Mouse (Mus musculus) neural tube, embryonic 10.5 days (tissue): ENCODE results near the gene Ptprt.
"Not testable (repeated sequence)": the region's sequence is repeated elsewhere in the genome, so short reads cannot be mapped to it uniquely, and the experiment has no call there.

ENCODE experiments used
- DNase-seq: peaks from one replicate; pipeline ENCODE4 v3.0.0-alpha.2; 2017; ENCODE audit warnings: low spot score; ENCODE audit errors: extremely low spot score

Ptprt gene

DNA sequence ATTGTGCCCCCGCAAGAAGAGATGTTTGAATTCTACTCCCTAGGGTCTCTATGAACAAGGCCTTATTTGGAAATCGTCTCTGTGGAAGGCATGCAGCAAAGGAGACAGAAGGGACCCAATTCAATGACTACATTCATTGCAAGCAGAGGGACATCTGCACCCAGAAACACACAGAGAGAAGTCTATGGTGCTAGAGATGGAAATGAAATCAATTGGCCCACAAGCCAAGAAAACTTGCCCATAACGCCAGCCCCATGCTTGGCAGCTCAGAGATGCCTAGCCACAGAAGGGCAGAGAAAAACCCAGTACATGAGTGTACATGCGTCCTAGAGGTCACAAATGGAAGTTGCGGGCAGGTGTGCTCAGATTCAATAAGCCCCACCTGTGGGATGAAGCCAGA lies 443.1 kb downstream of the Ptprt start:
- no peak for DNase-seq

DNA sequence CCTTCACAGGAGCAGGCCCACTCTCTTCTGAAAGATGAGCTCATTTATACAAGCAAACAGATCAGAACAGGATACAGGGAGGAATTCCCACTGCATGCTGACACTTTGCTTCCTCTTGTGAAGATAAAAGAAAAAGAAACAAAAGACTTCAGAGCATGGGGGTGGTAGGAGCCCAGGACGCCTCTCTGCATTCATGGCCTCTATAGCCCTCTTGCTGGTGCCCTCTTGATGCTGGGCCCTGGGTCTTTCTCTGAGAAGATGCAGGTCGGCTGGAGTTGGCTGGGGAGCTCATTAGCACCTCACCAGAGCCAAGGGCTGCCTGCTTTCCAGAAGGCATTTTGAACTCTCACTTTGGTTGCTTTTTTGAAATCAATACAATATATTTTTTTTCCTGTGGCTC lies 448.6 kb downstream of the Ptprt start:
- no peak for DNase-seq

DNA sequence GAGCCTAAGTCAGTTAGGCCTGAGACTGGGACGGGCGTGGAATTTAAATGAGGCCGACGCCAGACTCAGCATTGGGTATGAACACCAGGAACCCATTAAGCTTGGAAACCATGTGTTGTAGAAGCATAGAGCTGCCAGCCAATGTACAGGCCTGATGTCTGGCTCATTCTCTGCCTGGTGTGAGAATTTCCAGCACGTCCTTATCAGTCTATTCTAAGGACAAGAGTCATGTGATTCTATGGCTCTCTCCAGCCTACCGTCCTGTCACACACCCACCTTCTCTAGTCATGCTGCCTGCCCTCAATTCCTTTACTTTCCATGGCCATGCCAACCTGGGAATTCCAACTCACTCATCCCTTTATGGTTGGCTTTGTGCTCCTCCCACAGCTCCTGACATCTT lies 450.4 kb downstream of the Ptprt start:
- no peak for DNase-seq

DNA sequence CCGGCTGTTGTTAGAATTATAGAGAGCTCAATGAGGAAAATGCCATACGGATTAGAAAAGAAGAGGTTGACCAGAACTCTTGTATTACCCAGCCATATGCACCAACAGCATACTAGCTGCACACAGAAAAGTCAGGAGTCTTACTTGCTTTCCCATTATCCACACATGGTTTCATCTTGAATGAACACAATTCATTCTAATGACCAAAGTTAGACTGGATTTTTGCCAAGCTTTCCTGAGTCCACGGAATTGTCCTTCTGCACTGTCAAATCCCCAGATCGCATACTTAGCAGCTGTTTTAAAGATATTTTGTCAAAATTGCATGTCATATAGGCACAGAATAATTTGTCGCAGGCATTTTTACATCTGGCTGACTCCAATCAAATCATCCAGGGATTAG lies 463.6 kb downstream of the Ptprt start:
- DNase-seq = no peak

DNA sequence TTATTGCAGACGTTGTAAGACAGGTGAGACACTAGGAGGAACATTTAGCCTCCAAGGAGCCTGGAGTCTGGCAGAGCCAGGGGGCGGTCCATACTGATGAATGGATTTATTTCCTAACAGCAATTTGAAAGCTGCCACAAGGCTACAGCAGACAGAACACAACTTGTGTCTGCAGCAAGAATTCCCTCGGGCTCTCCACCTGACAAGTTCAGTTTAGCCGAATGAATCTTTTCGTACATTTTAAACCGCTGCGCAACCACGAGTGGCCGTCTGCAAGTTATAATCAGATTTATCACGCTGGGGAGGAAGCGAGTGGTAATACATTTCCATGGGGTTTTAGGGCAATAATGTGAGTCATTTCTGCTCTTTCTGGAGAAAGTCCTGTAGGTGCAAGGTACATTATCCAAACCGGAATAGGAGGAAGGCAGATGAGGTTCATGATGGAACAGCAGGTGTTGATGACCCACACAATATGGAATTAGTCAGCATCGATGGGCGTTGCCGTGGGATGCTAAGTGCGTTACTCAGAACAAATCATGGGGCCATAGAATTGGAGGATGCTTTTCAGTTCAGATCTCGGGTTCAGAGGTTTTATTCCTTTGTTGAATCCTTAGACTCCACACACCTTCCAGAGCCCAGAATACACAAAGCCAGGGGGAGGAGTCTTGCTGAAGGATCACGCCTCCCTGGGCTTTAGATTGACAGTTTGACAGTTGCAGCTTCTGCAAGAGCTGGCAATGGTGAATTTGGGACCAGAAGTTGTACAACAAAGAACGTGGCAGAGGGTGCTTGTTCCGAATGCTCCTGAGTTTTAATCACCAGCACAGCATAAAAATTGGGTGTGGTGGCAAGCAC lies 478.1 kb downstream of the Ptprt start:
- DNase-seq = no peak

DNA sequence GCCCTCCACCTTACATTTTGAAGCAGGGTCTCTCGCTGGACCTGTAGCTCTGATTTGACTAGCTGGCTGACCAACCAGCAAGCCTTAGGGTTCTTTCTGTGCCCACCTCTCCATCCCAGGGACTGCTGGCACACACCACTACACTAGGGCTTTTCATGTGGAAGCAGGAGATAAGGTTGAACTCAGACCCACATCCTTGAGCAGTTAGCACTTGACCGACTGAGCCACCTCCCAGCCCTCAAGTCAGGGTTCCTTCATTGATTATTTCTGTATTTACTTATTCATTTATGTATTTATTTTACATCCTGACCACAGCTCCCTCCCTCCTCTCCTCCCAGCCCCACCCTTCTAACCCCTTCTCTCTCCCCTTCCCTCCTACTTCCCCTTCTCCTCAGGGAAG lies 479.1 kb downstream of the Ptprt start:
- DNase-seq = no peak

DNA sequence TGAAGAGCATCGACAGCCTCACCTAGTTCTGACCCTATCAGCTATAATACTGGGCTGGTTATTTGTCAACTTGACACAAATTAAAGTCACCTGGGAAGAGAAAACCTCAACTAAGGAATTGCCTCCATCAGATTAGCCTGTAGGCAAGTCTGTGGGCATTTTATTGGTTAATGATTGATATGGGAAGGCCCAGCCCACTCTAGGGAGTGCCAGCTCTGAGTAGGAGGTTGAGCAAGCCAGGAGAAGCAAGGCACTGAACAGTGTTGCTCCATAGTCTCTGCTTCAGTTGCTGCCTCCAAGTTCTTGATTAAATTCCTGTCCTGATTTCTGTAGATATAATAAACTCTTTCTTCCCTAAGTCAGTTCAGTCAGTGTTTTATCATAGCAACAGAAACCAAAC lies 488.4 kb downstream of the Ptprt start:
- DNase-seq = no peak

DNA sequence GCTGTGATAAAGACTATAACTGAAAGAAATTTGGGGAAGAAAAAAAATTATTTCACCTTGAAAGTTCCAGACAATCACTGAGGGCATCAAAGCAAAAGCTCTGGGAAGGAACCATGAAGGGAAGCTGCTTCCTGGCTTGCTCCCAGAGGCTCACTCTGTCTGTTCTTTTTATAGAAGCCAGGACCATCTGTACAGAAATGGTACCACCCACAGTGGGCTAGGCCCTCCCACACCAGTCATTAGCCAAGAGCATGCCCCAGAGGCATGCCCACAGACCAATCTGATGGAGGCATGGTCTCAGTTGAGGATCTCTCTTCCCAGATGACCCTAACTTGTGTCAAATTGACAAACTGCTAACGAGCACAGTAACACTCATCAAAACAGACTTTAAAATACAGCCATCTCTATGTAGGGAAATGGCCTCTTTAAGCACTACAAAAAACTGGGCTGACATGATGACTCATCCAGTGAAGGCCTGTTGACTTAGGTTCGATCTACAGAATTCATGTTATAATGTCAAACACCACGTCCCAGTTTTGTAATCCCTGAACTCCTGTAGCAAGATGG lies 519.0 kb downstream of the Ptprt start:
- DNase-seq = no peak

DNA sequence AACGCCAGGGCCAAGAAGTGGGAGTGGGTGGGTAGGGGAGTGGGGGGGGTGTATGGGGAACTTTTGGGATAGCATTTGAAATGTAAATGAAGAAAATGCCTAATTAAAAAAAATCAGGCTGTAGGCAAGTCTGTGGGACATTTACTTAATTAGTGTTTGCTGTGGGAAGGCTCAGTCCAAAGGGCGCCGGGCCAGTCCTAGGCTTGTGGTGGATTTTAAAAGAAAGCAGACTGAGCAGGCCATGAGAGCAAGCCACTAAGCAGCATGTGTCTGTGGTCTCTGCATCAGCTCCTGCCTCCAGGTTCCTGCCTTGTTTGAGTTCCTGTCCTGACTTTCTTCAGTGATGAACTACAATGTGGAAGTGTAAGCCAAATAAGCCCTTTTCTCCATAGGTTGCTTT lies 524.8 kb downstream of the Ptprt start:
- not testable (repeated sequence) for DNase-seq

DNA sequence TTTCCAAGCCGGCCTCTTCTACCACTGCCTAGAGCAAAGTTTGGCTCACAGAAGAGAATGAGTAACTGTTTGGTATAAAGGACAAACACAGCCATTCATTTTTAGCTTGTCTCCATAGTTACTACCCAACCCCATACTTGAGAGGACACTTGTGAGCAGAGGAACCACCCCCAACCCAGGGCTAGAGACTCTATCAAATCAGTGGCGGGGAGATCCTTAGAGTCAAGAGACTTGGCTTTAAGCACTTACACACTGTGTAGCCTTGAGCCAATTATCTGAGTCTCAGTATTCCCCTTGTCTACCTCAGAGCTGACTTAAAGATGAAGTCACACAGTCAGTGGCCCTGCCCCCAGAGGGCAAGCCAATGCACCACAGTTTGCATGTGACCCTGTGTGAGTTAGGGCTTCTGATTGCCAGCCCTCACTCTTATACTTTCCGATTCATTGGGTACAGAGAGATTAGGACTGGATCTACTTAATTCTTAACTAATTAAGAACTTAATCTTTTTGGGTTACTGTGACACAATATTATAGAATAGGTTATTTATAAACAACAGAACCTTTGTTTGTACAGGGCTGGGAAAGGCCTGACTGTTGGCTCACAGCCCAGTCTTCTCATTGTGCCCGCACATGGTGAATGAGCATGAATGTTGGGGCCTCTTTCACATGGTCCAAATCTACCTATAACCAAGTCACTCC lies 529.2 kb downstream of the Ptprt start:
- DNase-seq = no peak

DNA sequence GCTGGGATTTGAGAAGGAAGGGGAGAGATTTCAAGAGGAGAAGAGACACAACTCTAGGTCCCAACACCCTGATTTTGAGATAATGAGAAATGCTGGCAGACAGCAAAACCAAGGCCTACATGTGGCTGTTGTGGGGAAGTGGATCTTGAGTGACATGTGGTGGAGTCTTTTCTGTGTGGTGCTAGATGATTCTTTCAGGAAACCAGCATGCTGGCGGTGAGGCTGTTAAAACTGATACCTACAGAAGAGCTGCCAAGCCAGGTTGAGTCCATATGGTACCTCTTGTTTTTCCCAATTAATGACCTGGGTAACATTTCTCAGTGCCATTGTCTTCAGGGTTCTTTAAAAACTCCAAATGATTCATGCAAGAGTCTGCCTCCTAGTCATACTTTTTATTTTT lies 531.1 kb downstream of the Ptprt start:
- no peak for DNase-seq

DNA sequence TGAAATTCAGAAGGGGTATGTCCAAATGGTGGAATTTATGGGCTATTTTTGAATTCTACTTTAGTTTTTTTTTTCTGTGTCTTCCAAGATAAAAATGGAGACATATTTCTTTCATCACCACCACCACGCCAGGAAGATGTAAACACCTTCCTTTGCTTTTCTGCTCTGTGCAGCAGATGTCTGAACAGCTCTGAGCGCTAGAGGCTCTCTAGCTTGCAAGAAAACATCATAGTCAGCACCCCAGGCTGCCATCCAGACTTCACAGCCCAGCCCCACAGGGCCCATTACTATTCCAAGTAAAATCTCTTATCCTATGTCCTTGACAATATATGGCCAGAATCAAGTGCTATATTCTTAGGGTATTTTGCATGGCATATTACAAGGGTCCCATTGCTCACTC lies 542.9 kb downstream of the Ptprt start:
- no peak for DNase-seq

DNA sequence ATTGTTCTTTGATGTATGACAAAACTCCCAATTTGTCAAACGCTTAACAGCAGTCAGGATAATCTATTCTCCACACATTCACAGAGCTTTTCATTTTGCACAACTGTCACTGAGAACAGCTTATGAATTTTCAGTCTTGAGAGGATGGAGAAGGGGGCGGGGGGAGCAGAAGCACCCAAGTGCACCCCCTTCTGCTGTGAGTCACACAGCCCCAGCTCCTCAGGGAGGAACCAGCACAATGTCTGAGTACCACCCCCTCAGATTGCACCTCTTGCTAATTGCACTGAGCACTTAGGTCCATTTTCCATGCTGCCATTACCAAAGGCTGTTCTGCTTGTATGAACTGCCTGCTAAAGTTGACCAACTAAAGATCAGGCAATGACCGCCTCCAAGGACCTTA lies 578.6 kb downstream of the Ptprt start:
- DNase-seq = no peak

DNA sequence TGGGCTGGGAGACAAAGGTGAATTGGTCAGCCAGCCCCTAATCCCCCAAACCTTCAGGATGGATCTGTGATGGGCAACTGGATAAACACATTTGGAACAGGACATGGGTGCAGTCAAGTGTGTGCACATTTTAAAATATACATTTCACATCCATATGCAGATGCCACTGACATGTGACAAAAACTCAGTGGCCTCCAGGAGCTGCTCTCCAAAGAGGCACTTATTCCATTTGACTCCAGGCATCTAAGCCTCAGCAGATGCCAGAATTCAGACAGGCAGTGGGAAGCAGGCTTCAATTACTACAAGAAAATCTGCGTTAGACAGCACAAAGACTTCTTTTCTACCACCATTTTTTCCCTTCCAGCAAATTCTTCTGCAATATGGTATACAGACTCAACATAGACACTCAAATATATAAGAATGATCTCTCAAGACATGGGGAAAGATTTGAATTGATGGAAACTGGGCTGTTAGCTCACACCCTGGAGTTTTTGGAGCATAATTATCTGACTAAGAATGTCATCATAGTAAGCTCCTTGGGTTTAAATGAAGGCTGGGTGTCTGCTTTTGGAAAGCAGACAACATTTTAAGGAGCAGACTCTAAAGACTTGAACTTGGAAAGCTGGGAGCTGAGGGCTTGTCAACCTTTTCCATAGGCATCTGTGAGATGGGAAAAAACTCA lies 580.1 kb downstream of the Ptprt start:
- no peak for DNase-seq

DNA sequence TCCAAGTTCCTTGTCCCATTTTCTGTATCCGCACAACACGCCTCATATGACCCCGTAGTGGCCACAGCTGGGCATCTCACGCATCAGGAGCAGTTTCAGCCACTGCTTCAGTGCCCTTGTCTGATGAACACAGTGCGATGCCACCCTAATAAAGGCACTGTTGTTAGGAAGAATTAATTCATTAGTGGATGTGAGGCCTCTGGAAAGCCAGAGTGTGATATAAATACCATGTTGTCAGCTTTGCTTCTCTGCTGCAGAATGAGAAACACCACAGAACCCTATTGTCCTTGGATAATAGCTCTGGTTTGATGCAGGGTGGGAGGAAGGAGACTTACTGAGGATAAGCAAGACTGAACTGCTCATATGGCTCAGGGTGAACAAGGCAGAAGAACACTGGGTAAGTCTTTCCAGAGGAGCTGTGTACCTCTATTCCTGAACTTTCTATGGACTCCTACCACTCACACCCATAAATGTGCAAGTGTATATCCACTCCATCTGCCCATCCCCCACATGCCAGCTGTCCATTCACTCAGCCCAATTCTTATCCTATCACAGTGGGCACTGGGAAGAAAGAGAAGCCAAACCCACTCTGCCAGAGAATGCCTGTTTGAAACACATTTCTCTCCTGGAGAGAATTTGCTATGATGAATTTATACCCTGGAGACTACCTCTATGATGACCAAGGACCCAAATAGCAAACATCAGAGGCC lies 582.2 kb downstream of the Ptprt start:
- no peak for DNase-seq

DNA sequence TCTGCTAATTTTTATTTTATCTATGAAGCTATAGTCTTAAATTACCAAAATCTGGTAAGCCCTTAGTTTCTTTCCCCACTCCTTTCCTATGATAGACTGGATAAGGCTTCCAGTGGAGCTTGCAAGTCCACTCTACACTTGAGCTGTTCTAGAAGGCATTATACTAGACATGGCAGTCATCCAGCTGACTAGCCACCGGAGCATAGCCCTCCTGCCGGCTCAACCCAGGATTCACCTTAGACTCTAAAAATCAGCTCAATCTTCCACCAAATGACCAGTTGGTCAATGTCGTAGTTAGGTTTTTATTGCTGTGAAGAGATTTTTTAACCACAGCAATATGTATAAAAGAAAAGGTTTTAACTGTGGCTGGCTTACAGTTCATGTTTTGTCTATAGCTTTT lies 608.1 kb downstream of the Ptprt start:
- no peak for DNase-seq

DNA sequence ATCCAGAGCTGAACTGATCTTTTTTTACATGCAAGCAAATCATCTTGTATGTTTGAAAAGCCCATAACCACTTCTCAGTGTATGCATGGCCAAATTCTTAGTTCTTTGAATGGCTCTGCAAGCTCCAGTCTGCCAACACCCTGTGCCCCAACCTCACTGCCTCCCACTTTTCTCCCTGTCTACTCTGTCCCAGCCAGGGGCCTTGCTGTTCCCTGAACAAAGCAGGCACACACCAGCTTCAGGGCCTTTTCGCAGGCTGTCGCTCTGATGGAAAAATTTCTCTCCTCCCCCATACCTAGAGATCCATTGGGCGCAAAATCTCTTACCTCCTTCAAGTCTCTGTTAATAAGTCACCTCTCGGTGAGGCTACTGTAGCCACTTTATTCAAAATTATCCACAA lies 610.7 kb downstream of the Ptprt start:
- DNase-seq = peak; percentile 6

DNA sequence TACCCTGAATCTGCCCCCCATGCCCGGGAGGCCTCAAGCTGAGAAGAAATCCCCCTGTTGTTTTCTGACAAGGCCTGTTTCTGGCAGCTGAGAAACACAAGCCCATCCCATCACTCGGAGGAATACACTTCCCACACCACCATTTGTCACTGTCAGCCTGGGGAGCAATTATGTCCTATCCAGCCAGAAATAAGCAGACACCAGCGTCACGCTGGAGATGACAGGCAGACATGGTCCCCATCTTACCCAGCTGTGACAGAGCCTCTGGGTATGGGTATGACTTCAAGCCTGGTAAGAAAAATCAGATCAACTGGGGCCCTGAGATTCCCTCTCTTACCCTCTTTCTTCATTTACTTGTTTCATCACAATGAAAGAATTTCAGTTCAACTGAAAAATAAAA lies 625.3 kb downstream of the Ptprt start:
- no peak for DNase-seq

DNA sequence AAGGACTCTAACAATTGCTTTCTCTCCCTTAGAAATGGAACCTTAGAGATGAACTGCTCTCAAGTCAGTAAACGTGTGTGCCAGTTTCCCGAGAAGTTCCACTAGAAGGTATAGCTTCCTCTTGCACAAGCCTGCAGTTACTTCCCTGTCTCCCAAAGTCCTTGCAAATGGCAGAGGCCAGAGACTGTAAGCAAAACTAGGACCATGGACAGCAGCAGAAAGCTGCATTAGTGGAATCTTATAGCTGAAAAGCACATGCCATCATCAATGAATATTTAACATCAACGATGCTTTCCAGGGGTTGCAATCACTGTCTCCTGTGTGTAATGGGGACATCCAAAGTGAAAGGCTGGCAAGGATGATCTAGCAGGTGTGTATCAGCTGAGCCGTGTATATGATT lies 629.3 kb downstream of the Ptprt start:
- DNase-seq = peak; percentile 16

DNA sequence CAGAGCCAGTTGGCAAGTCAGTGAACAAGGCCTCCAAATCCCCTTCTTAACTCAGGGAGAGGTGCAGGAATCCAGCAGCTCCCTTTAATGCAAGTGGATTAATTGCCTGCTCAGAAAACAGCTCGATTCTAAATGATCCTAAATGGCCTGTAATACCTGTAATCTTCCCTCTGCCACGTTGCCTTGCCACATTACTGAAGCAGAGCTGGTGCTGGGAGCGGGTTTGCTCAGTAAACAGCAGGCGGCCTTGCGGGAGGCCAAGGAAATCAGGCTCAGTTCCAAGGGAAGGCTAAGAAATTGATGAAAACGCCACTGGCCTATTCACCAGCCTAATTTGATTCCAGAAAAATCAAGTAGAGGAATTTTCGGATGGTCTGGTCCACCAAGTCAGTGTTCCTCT lies 659.9 kb downstream of the Ptprt start:
- no peak for DNase-seq

DNA sequence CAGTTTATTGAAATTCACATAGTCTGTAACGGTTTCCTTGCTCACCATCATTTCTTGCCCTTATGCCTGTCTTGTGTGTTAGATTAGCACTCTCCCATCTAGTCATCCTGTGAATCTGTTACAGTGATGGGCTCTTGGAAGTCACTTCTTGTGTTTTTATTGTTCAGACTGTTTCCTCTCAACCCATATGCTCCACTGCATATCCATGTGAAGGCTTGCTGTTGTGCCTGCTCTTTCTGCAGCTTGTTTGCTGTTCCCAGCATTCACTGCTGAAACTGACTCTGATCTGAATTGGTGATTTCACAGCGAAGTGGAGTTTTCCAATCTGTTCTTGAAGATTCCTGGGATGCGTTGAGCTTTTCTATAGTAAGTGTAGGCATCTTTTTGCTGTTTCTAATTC lies 678.6 kb downstream of the Ptprt start:
- DNase-seq = no peak
